Mouse (Mus musculus): ENCODE data around the gene Sema3f. TPM values are rescaled to one million over a fixed set of nuclear protein-coding genes. Genes with fewer than 3 reads are reported as not detected.
A peak's percentile ranks its signal among the peaks of the same experiment; 100 is the strongest.

Sema3f gene
- polyA plus RNA-seq, 1 experiment = 88.1 TPM

DNA sequence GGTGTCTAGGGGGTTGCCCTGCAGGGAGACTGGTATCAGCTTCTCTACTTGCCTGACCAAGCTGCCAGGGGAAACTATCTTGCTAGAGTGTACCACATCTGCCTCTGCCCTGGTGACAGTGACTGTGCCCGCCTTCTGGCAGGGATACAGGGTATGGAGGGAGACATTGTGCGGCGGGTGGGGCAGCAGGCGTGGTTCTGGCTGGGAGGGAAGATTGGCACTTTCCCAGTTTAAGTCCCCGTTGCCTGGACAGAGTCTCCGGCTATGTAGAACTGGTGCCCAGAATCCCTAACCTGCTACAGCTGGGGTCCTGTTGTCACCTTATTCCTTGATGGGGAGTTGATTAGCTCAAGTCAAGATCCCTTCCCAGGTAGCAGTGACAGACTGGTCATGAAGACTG is 77.8 kb downstream of the Sema3f start:
- Histone ChIP-seq H3K4me3 (ENCODE audit: insufficient read depth, low read length) (peak overlapping the region; percentile 96), H3K4me1 (ENCODE audit: control insufficient read depth, insufficient read depth, low read length) (peaks cover 18% of the 10 kb centered on the region), H3K27ac (ENCODE audit: insufficient read depth, low read length) (peak overlapping the region; percentile 80)
- TF ChIP-seq POLR2A (IDR thresholded peaks at IDR 0.05; ENCODE audit: low read depth, low read length) (no peak), CTCF (IDR thresholded peaks at IDR 0.05; ENCODE audit: borderline replicate concordance, insufficient read depth, low read length) (no peak)

DNA sequence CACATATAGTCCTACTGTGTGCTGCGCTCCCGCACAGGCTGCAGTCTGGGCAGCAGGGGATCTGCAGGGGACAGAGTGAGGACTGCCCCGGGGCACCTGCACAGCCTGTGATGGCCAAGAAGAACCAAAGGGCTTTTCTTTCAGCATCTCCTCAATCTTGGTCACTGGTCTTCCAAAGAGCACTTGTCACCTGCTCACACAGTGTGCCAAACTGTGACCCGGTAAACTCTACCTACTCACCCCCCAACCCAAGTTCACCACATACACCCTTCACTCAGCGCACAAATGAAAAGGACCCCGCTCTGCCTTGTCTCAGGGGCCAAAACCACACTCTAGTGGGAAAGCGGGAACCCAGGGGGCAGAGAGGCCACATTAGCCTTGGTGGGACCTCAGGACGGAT is 78.4 kb downstream of the Sema3f start:
- Histone ChIP-seq H3K27ac (ENCODE audit: insufficient read depth, low read length) (no peak overlapping the region), H3K4me3 (ENCODE audit: insufficient read depth, low read length) (no peak overlapping the region), H3K4me1 (ENCODE audit: control insufficient read depth, insufficient read depth, low read length) (peaks cover 19% of the 10 kb centered on the region)
- TF ChIP-seq CTCF (IDR thresholded peaks at IDR 0.05; ENCODE audit: borderline replicate concordance, insufficient read depth, low read length) = no peak

Other genes starting within 250 kb of the Sema3f start
- gene Tmem115, start 176.5 kb downstream of the Sema3f start, polyA plus RNA-seq (2011; ENCODE audit: insufficient read length, low read depth, missing spikeins) = 21.4 and 26.1 TPM in 2 replicates
- 14.4 and 18.3 TPM in 2 replicates for gene Cyb561d2, start 168.3 kb downstream of the Sema3f start, polyA plus RNA-seq (2011; ENCODE audit: insufficient read length, low read depth, missing spikeins)
- gene Nprl2, start 168.2 kb downstream of the Sema3f start, polyA plus RNA-seq (2011; ENCODE audit: insufficient read length, low read depth, missing spikeins) = 16.7 and 18.9 TPM in 2 replicates
- gene Zmynd10, start 163.2 kb downstream of the Sema3f start, polyA plus RNA-seq (2011; ENCODE audit: insufficient read length, low read depth, missing spikeins) = 0.79 TPM in 1 of 2 replicates, not detected in the other
- 72.6 and 86.5 TPM in 2 replicates for gene Rassf1, start 158.9 kb downstream of the Sema3f start, polyA plus RNA-seq (2011; ENCODE audit: insufficient read length, low read depth, missing spikeins)
- 14.5 and 15.6 TPM in 2 replicates for gene Tusc2, start 147.2 kb downstream of the Sema3f start, polyA plus RNA-seq (2011; ENCODE audit: insufficient read length, low read depth, missing spikeins)
- 28.0 and 34.4 TPM in 2 replicates for gene Hyal2, start 142.5 kb downstream of the Sema3f start, polyA plus RNA-seq (2011; ENCODE audit: insufficient read length, low read depth, missing spikeins)
- gene Hyal1, start 133.5 kb downstream of the Sema3f start, polyA plus RNA-seq (2011; ENCODE audit: insufficient read length, low read depth, missing spikeins) = 13.9 and 15.6 TPM in 2 replicates
- 11.3 and 15.4 TPM in 2 replicates for gene Naa80, start 131.6 kb downstream of the Sema3f start, polyA plus RNA-seq (2011; ENCODE audit: insufficient read length, low read depth, missing spikeins)
- gene Hyal3, start 129.7 kb downstream of the Sema3f start, polyA plus RNA-seq (2011; ENCODE audit: insufficient read length, low read depth, missing spikeins) = 0.40 and 0.76 TPM in 2 replicates
- 31.1 and 31.5 TPM in 2 replicates for gene Ifrd2, start 122.8 kb downstream of the Sema3f start, polyA plus RNA-seq (2011; ENCODE audit: insufficient read length, low read depth, missing spikeins)
- 9.5 and 16.6 TPM in 2 replicates for gene Sema3b, start 101.2 kb downstream of the Sema3f start, polyA plus RNA-seq (2011; ENCODE audit: insufficient read length, low read depth, missing spikeins)
- gene Gnai2, start 75.1 kb downstream of the Sema3f start, polyA plus RNA-seq (2011; ENCODE audit: insufficient read length, low read depth, missing spikeins) = 388 and 402 TPM in 2 replicates
- gene Slc38a3, start 40.9 kb downstream of the Sema3f start, polyA plus RNA-seq (2011; ENCODE audit: insufficient read length, low read depth, missing spikeins) = 1.1 TPM in 1 of 2 replicates, not detected in the other
- not detected in 2 replicates for gene Gnat1, start 30.8 kb downstream of the Sema3f start, polyA plus RNA-seq (2011; ENCODE audit: insufficient read length, low read depth, missing spikeins)
- gene Rbm5, start 60.5 kb upstream of the Sema3f start, polyA plus RNA-seq (2011; ENCODE audit: insufficient read length, low read depth, missing spikeins) = 199 and 248 TPM in 2 replicates
- 83.3 and 87.1 TPM in 2 replicates for gene Rbm6, start 162.8 kb upstream of the Sema3f start, polyA plus RNA-seq (2011; ENCODE audit: insufficient read length, low read depth, missing spikeins)
- gene Mon1a, start 177.7 kb upstream of the Sema3f start, polyA plus RNA-seq (2011; ENCODE audit: insufficient read length, low read depth, missing spikeins) = 6.4 and 8.7 TPM in 2 replicates
- 0.61 and 1.6 TPM in 2 replicates for gene Mst1r, start 196.4 kb upstream of the Sema3f start, polyA plus RNA-seq (2011; ENCODE audit: insufficient read length, low read depth, missing spikeins)
- not detected in 2 replicates for gene Actl11, start 218.0 kb upstream of the Sema3f start, polyA plus RNA-seq (2011; ENCODE audit: insufficient read length, low read depth, missing spikeins)
- gene Camkv, start 225.2 kb upstream of the Sema3f start, polyA plus RNA-seq (2011; ENCODE audit: insufficient read length, low read depth, missing spikeins) = not detected in 2 replicates
- 11.1 and 13.5 TPM in 2 replicates for gene Traip, start 239.7 kb upstream of the Sema3f start, polyA plus RNA-seq (2011; ENCODE audit: insufficient read length, low read depth, missing spikeins)